Mouse (Mus musculus): ENCODE data around the gene Rhbdl2. TPM values are rescaled to one million over a fixed set of nuclear protein-coding genes. Genes with fewer than 3 reads are reported as not detected.

Gene Rhbdl2
- total and polyA plus RNA-seq, 2 experiments: 0.28 TPM; not detected in 1

DNA sequence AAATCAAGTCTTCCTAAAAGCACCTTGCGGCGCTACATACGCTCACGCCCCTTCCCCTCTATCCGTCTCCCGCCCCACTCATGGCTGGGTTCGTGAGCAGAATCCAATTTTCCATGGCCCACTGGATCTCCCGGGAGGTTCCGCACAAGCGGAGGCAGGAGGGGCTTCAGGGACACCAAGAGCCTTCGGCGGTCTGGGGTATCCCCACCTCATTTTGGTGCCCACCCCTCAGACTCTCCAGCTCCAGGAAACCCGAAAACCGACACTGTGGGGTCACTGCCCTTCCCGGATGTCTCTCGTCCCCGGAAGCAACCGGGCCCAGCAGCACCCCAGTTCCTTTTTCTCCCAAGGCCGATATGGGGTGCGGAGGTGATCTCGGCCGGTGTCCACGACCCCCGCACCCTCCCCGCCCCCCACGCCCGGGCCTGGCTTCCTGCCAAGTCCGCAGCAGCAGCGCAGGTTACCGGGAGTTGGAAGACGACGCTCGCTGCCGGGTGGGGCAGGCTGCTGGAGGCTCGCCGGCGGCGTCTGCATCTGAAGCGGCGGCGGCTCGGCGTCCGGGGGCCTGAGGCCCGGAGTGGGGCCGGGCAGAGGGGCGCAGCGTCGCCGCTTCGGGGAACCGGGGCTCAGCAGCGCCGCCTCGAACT is 38.1 kb upstream of the Rhbdl2 start:
- H3K4me3 ChIP-seq (ENCODE audit: insufficient read depth, low read depth, low read length): peak overlapping the region; percentile 90
- H3K27me3 ChIP-seq (ENCODE audit: control insufficient read depth, insufficient read depth, low read length): no peaks in the 10 kb centered on the region
- H3K36me3 ChIP-seq (ENCODE audit: control insufficient read depth, insufficient read depth, low read length): no peaks in the 10 kb centered on the region
- peak overlapping the region; percentile 89 for H3K9ac ChIP-seq (ENCODE audit: low read depth, low read length)
- H3K79me2 ChIP-seq (ENCODE audit: control insufficient read depth, insufficient read depth, low read length): peaks cover 34% of the 10 kb centered on the region; the same call in 1 of the 2 replicates
- H3K27ac ChIP-seq (replicated peaks; ENCODE audit: insufficient read depth, low read depth, low read length): peak overlapping the region; percentile 78
- no peak for DNase-seq (ENCODE audit: extremely low read depth, low read depth, low spot score)
- no peak for TF ChIP-seq POLR2A (IDR thresholded peaks at IDR 0.05; ENCODE audit: extremely low read depth, insufficient read depth, low read length)
- no peak for TF ChIP-seq CTCF (IDR thresholded peaks at IDR 0.05; ENCODE audit: low read depth, low read length)
- peaks cover 14% of the 10 kb centered on the region for H3K4me1 ChIP-seq (ENCODE audit: control insufficient read depth, insufficient read depth, low read length)
- under 1% methylated on average over 55 of the region's 55 CpGs for WGBS

DNA sequence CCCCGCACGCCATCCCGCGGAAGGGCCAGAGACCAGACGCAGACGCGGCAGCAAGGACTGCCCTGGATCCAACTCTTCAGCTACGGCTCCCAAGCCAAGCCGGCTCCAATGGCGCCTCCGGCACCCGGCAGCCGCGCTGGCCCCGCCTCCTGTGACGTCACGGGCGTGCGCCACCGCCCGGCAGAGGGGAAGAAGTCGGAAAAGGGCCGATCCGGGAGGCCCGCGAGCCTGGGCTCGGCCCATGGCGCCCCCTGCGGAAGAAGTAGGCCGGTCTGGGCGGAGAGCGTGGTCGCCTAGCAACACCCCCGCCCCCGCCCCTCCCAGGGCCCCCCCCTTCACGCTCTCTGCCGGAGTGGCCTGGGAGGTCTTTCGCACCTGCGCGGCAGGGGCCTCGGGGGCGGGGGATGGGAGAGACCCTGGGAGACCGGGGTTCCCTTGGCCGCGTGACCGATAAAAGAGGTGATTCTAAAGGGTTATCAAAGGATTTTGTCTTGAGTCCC is 37.5 kb upstream of the Rhbdl2 start, which contains the start of gene Akirin1:
Akirin1 (minus strand) TSS at position 194 of the 500 bp plus-strand sequence.
- DNase-seq (ENCODE audit: extremely low read depth, low read depth, low spot score): peak; percentile 75
- Histone ChIP-seq H3K9ac (ENCODE audit: low read depth, low read length) (peak within 1 kb of the TSS; percentile 89), H3K36me3 (ENCODE audit: control insufficient read depth, insufficient read depth, low read length) (no peaks in the 10 kb centered on the region), H3K4me1 (ENCODE audit: control insufficient read depth, insufficient read depth, low read length) (peaks cover 10% of the 10 kb centered on the region), H3K27me3 (ENCODE audit: control insufficient read depth, insufficient read depth, low read length) (no peaks in the 10 kb centered on the region), H3K4me3 (ENCODE audit: insufficient read depth, low read depth, low read length) (peak within 1 kb of the TSS; percentile 90), H3K27ac (replicated peaks; ENCODE audit: insufficient read depth, low read depth, low read length) (peak within 1 kb of the TSS; percentile 78), H3K79me2 (ENCODE audit: control insufficient read depth, insufficient read depth, low read length) (peaks cover 29% of the 10 kb centered on the region; the same call in 1 of the 2 replicates)
- TF ChIP-seq POLR2A (IDR thresholded peaks at IDR 0.05; ENCODE audit: extremely low read depth, insufficient read depth, low read length) (peak; percentile 81), CTCF (IDR thresholded peaks at IDR 0.05; ENCODE audit: low read depth, low read length) (peak; percentile 18; the same call in 1 of the 2 replicates)
- under 1% methylated on average over 46 of the region's 46 CpGs for WGBS

GRCm38 (mm10) chr4:123750707-123751312 is 36.9 kb upstream of the Rhbdl2 start:
- H3K4me3 ChIP-seq (ENCODE audit: insufficient read depth, low read depth, low read length): peak overlapping the region; percentile 77; the same call in 1 of the 2 replicates
- H3K27ac ChIP-seq (replicated peaks; ENCODE audit: insufficient read depth, low read depth, low read length): peak overlapping the region; percentile 64
- H3K27me3 ChIP-seq (ENCODE audit: control insufficient read depth, insufficient read depth, low read length): no peaks in the 10 kb centered on the region
- TF ChIP-seq CTCF (IDR thresholded peaks at IDR 0.05; ENCODE audit: low read depth, low read length) (no peak), POLR2A (IDR thresholded peaks at IDR 0.05; ENCODE audit: extremely low read depth, insufficient read depth, low read length) (no peak)
- DNase-seq (ENCODE audit: extremely low read depth, low read depth, low spot score): peak; percentile 88
- no peak overlapping the region for H3K9ac ChIP-seq (ENCODE audit: low read depth, low read length)
- H3K4me1 ChIP-seq (ENCODE audit: control insufficient read depth, insufficient read depth, low read length): peaks cover 6% of the 10 kb centered on the region
- no peaks in the 10 kb centered on the region for H3K36me3 ChIP-seq (ENCODE audit: control insufficient read depth, insufficient read depth, low read length)
- under 1% methylated on average over 8 of the region's 8 CpGs for WGBS
- peaks cover 25% of the 10 kb centered on the region; the same call in 1 of the 2 replicates for H3K79me2 ChIP-seq (ENCODE audit: control insufficient read depth, insufficient read depth, low read length)

GRCm38 (mm10) chr4:123758306-123758705 is 29.4 kb upstream of the Rhbdl2 start:
- WGBS: 38% methylated on average over 4 of the region's 4 CpGs
- peak; percentile 59 for DNase-seq (ENCODE audit: extremely low read depth, low read depth, low spot score)
- no peak for TF ChIP-seq POLR2A (IDR thresholded peaks at IDR 0.05; ENCODE audit: extremely low read depth, insufficient read depth, low read length)
- TF ChIP-seq CTCF (IDR thresholded peaks at IDR 0.05; ENCODE audit: low read depth, low read length): peak; percentile 40
- Histone ChIP-seq H3K4me3 (ENCODE audit: insufficient read depth, low read depth, low read length) (no peak overlapping the region), H3K27me3 (ENCODE audit: control insufficient read depth, insufficient read depth, low read length) (no peaks in the 10 kb centered on the region), H3K36me3 (ENCODE audit: control insufficient read depth, insufficient read depth, low read length) (no peaks in the 10 kb centered on the region), H3K4me1 (ENCODE audit: control insufficient read depth, insufficient read depth, low read length) (no peaks in the 10 kb centered on the region), H3K9ac (ENCODE audit: low read depth, low read length) (no peak overlapping the region), H3K27ac (replicated peaks; ENCODE audit: insufficient read depth, low read depth, low read length) (no peak overlapping the region), H3K79me2 (ENCODE audit: control insufficient read depth, insufficient read depth, low read length) (no peaks in the 10 kb centered on the region)

GRCm38 (mm10) chr4:123765071-123765470 is 22.6 kb upstream of the Rhbdl2 start:
- no peaks in the 10 kb centered on the region for H3K27me3 ChIP-seq (ENCODE audit: control insufficient read depth, insufficient read depth, low read length)
- H3K36me3 ChIP-seq (ENCODE audit: control insufficient read depth, insufficient read depth, low read length): no peaks in the 10 kb centered on the region
- WGBS: 27% methylated on average over 6 of the region's 6 CpGs
- H3K9ac ChIP-seq (ENCODE audit: low read depth, low read length): no peak overlapping the region
- no peaks in the 10 kb centered on the region for H3K79me2 ChIP-seq (ENCODE audit: control insufficient read depth, insufficient read depth, low read length)
- H3K27ac ChIP-seq (replicated peaks; ENCODE audit: insufficient read depth, low read depth, low read length): no peak overlapping the region
- no peaks in the 10 kb centered on the region for H3K4me1 ChIP-seq (ENCODE audit: control insufficient read depth, insufficient read depth, low read length)
- DNase-seq (ENCODE audit: extremely low read depth, low read depth, low spot score): peak; percentile 81
- H3K4me3 ChIP-seq (ENCODE audit: insufficient read depth, low read depth, low read length): no peak overlapping the region
- TF ChIP-seq POLR2A (IDR thresholded peaks at IDR 0.05; ENCODE audit: extremely low read depth, insufficient read depth, low read length) (no peak), CTCF (IDR thresholded peaks at IDR 0.05; ENCODE audit: low read depth, low read length) (no peak)

Data from liver, adult 2 months (tissue).